Mouse (Mus musculus) midbrain, postnatal 0 days (tissue): ENCODE results near the gene Cd40. TPM values are rescaled to one million over a fixed set of nuclear protein-coding genes. Genes with fewer than 3 reads are reported as not detected.
A peak's percentile ranks its signal among the peaks of the same experiment; 100 is the strongest.

Source experiments
- ATAC-seq: fragments of 200-750 bp; cut with Nextera tagmentation; 2 replicates; pipeline ENCODE4 v1.8.0; 2017; ENCODE audit warnings: moderate number of reproducible peaks, mild to moderate bottlenecking, moderate TSS enrichment, moderate library complexity; ENCODE audit not compliant: low FRiP score
- DNase-seq: peaks from one replicate; pipeline ENCODE4 v3.0.0-alpha.2; 2015; ENCODE audit warnings: low spot score
- H3K27ac ChIP-seq: fragments of 300-500 bp; sonication (generic); 2 replicates; pipeline ENCODE4 v1.5.1; 2014; ENCODE audit warnings: low read depth, mild to moderate bottlenecking, low read length, mixed read lengths
- H3K27me3 ChIP-seq: fragments of 300-500 bp; sonication (generic); 2 replicates; pipeline ENCODE4 v1.6.1; 2014; ENCODE audit warnings: low read length, control low read depth, mixed read lengths; ENCODE audit not compliant: insufficient read depth
- H3K36me3 ChIP-seq: fragments of 300-500 bp; sonication (generic); 2 replicates; pipeline ENCODE4 v1.6.1; 2014; ENCODE audit warnings: low read length, control low read depth, mixed read lengths; ENCODE audit not compliant: insufficient read depth
- H3K4me1 ChIP-seq: fragments of 300-500 bp; sonication (generic); 2 replicates; pipeline ENCODE4 v1.6.1; 2014; ENCODE audit warnings: mild to moderate bottlenecking, control low read depth, antibody characterized with exemption, low read length, mixed read lengths; ENCODE audit not compliant: insufficient read depth
- H3K4me2 ChIP-seq: fragments of 300-500 bp; sonication (generic); 2 replicates; pipeline ENCODE4 v1.6.1; 2014; ENCODE audit warnings: low read depth, mild to moderate bottlenecking, low read length, mixed read lengths; ENCODE audit not compliant: poor library complexity, severe bottlenecking
- H3K4me3 ChIP-seq: fragments of 300-500 bp; sonication (generic); 2 replicates; pipeline ENCODE4 v1.5.1; 2014; ENCODE audit warnings: low read depth, mild to moderate bottlenecking, low read length, moderate library complexity
- H3K9ac ChIP-seq: fragments of 300-500 bp; sonication (generic); replicated peaks from 2 replicates; pipeline ENCODE4 v1.6.1; 2014; ENCODE audit warnings: mild to moderate bottlenecking, low read length, moderate library complexity, mixed read lengths; ENCODE audit not compliant: poor library complexity, severe bottlenecking
- H3K9me3 ChIP-seq: fragments of 300-500 bp; sonication (generic); 2 replicates; pipeline ENCODE4 v1.6.1; 2016; ENCODE audit warnings: low read length, control low read depth
- CTCF ChIP-seq: IDR thresholded peaks from 2 replicates; pipeline ENCODE4 v1.5.1; 2016; ENCODE audit warnings: antibody characterized with exemption, mild to moderate bottlenecking
- WGBS: fragments of 180-500 bp; shearing (Covaris S2); extraction: QIAGEN DNeasy Blood & Tissue Kit; methylation state at CpG from one replicate; pipeline ENCODE4 v1.1.7; 2014; 5-methylcytosine and 5-hydroxymethylcytosine counted together
- polyA plus RNA-seq: library from polyadenylated mRNA; unstranded; fragments of >200 nt; fragmentation: Nextera tagmentation; extraction: Ambion mirVana; gene quantifications from 2 replicates; pipeline ENCODE4 v1.2.1, GENCODE M21; 2015
- total RNA-seq: library from RNA; depleted of rRNA; stranded (reverse); fragments of >200 nt; gene quantifications from 2 replicates; pipeline ENCODE4 v1.2.3, GENCODE M21; 2014

Cd40 gene
- total and polyA plus RNA-seq, 2 experiments from 2014 or later: 4.4 to 5.9 TPM

DNA sequence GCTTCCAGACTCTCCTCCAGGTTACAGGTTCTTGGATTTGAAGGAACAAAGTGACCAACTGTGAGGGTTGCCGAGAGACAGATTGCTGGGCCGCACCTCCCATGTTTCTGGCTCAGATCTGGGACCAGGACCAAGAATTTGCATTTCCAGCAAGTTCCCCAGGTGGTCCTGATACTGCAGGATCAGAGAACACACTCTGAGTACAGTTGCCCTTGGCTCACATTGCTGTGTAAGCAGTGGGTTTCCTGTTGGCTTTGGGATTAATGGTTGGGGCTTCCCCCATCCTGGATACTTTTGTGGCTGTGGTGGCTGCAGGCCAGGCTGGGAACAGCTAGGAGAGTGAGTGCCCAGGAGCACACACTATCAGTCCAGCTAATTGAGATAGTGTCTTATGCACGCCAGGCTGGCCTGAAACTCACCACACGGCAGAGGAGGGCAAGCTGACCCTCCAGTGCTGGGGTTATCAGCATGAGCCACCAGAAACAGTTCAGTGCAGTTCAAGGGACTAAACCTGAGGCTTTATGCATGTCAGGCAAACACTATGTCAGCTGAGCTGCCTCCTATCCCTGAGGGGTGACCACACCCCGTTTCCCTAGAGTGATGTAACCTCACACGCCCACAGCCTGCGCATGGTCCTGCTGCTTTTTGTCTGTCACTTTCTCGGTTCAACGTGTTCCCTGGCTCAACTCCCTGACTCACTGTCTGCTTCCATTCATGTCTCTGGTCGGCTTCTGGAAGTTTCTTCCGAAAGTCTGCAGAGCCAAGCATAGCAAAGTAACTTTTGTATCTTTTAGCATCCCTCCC, 18.9 kb downstream of the Cd40 start:
- no peaks in the 10 kb centered on the region; the same call in 1 of the 2 replicates for H3K4me1 ChIP-seq
- 51% methylated on average over 11 of the region's 11 CpGs for WGBS

DNA sequence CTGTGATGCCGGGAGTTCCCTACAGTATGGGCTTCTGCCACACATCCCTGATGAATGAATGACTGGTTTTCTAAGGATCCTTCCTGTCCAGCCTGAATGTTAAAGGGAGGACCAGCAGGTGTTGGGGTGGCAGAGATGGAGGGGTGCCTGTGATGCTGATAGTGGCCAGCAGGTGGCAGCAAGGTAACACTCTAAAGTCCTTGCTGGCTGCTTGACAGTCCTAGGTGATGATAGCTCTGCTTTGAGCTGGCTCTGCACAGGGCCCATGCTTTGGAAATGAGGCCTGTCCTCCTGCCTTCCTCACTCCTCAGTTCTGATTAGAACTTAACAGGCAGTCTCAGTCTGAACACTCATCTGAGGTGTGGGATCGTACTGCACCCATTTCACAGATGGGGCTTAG, 19.5 kb downstream of the Cd40 start:
- Histone ChIP-seq H3K4me1 (no peaks in the 10 kb centered on the region; the same call in 1 of the 2 replicates), H3K4me2 (no peak overlapping the region), H3K36me3 (no peaks in the 10 kb centered on the region), H3K27me3 (peaks cover 7% of the 10 kb centered on the region; the same call in 1 of the 2 replicates), H3K27ac (no peak overlapping the region), H3K9me3 (no peaks in the 10 kb centered on the region), H3K9ac (no peak overlapping the region), H3K4me3 (no peak overlapping the region)
- DNase-seq (peak; percentile 89), ATAC-seq (no peak)
- TF ChIP-seq CTCF: peak; percentile 98
- 42% methylated on average over 2 of the region's 2 CpGs for WGBS

More for the DNA sequence above, 18.9 kb downstream of the Cd40 start:
- Histone ChIP-seq H3K36me3 (no peaks in the 10 kb centered on the region), H3K9ac (no peak overlapping the region), H3K27me3 (peaks cover 7% of the 10 kb centered on the region; the same call in 1 of the 2 replicates), H3K4me3 (no peak overlapping the region), H3K9me3 (no peaks in the 10 kb centered on the region), H3K4me2 (no peak overlapping the region), H3K27ac (no peak overlapping the region)
- DNase-seq (peak; percentile 65), ATAC-seq (no peak)
- no peak for TF ChIP-seq CTCF

DNA sequence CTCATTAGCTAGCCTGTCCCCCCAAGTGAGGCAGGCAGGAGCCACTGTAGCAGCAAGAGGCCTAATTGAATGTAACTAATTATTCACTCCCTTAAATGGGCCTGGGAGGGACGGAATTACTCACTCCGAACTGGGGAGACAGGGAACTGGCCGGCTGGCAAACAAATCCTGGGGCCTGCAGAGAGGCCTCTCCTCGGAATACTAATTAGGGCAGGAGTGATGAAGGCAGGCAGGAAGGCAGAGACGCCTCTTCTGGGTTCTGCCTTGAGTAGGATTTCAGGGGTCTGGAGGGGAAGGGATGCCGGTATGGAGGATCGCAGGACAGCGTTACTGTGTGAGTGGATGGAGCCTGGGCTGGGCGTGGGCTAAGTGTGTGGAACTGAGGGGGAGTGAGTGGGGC, 21.6 kb downstream of the Cd40 start:
- no peaks in the 10 kb centered on the region for H3K9me3 ChIP-seq
- ATAC-seq (no peak), DNase-seq (peak; percentile 72)
- no peak for TF ChIP-seq CTCF
- no peaks in the 10 kb centered on the region for H3K36me3 ChIP-seq
- WGBS: 20% methylated on average over 9 of the region's 9 CpGs
- H3K4me2 ChIP-seq: no peak overlapping the region
- peaks cover 7% of the 10 kb centered on the region; the same call in 1 of the 2 replicates for H3K27me3 ChIP-seq
- no peaks in the 10 kb centered on the region; the same call in 1 of the 2 replicates for H3K4me1 ChIP-seq
- H3K27ac ChIP-seq: no peak overlapping the region
- no peak overlapping the region for H3K9ac ChIP-seq
- no peak overlapping the region for H3K4me3 ChIP-seq

DNA sequence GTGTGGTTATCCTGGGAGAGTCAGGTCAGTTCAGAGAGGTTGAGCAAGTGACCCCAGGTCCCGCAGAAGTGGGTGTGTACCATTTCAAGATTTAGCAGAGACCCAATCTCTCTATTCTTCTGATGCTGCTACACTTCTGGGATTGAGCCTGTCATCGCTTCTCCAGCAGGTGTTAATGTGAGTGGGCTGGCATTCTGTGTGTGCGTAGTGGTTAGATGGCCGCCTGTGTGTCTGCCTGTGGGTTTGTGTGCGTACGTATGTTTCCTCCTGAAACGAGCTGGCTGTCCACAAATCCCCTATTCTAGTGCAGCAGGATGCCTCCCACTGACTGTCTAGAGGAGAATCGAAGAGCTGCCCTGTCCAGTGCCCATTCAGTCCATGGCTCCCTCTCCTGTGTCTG, 22.6 kb downstream of the Cd40 start:
- no peak for ATAC-seq
- no peak overlapping the region for H3K27ac ChIP-seq
- no peaks in the 10 kb centered on the region for H3K36me3 ChIP-seq
- no peak for TF ChIP-seq CTCF
- H3K4me1 ChIP-seq: no peaks in the 10 kb centered on the region; the same call in 1 of the 2 replicates
- no peak overlapping the region for H3K9ac ChIP-seq
- no peak for DNase-seq
- no peaks in the 10 kb centered on the region for H3K9me3 ChIP-seq
- H3K4me3 ChIP-seq: no peak overlapping the region
- H3K4me2 ChIP-seq: no peak overlapping the region
- peaks cover 7% of the 10 kb centered on the region; the same call in 1 of the 2 replicates for H3K27me3 ChIP-seq
- WGBS: 67% methylated on average over 8 of the region's 8 CpGs

DNA sequence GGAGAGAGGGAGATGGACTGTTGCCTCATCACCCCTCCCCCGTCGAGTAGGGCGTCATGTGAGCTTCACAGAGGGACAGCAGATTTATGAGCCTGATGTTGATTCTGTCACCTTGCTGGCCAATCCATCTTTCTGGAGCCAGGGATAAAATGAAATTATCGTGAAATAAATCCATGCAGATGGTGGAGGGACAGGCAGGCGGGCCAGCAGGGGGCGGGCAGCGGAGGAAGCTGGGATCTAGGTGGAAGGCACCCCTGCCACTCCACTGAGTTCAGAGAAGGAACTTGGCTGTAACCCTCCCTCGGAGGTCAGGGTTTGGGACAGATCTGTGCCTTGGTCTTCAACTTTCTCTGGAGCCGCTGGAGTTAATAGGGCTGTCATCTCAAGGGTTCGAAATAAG, 23.2 kb downstream of the Cd40 start:
- Histone ChIP-seq H3K27me3 (0 out of 2 replicates have a peak, but pooled peaks cover 7% of the 10 kb centered on the region), H3K4me1 (no peaks in the 10 kb centered on the region; the same call in 1 of the 2 replicates), H3K9ac (no peak overlapping the region), H3K4me3 (no peak overlapping the region), H3K36me3 (no peaks in the 10 kb centered on the region), H3K27ac (no peak overlapping the region), H3K9me3 (no peaks in the 10 kb centered on the region), H3K4me2 (no peak overlapping the region)
- WGBS: 24% methylated on average over 10 of the region's 10 CpGs
- ATAC-seq (no peak), DNase-seq (no peak)
- peak; percentile 75 for TF ChIP-seq CTCF

DNA sequence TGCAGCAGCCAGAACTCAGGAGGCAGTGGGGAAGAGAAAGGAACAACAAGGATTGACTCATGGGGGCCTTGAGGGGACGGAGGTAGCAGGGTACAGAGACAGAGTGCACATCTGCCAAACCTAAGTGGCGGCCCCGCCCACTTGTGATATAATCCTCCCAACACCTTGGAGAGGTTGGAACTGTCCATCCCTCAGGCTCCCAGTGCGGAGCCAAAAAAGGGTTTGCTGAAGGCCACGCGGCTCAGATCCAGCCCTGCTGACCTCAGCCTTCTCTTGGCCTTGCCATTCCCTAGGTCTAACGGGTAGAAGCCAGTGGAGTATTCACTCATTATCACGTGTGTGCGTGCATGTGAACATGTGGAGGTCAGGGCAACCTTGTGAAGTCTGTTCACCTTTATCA, 25.2 kb downstream of the Cd40 start:
- Histone ChIP-seq H3K4me1 (no peaks in the 10 kb centered on the region; the same call in 1 of the 2 replicates), H3K9ac (no peak overlapping the region), H3K9me3 (no peaks in the 10 kb centered on the region), H3K27ac (no peak overlapping the region), H3K36me3 (no peaks in the 10 kb centered on the region), H3K4me2 (no peak overlapping the region), H3K4me3 (no peak overlapping the region), H3K27me3 (no peaks in the 10 kb centered on the region)
- no peak for TF ChIP-seq CTCF
- no peak for DNase-seq
- no peak for ATAC-seq
- 40% methylated on average over 9 of the region's 9 CpGs for WGBS
